Mouse (Mus musculus) mature B cell (primary cell): Measurements from ENCODE around the gene Rpa1.
"Not testable (repeated sequence)": the region's sequence is repeated elsewhere in the genome, so short reads cannot be mapped to it uniquely, and the experiment has no call there.

Source experiments
- in situ Hi-C: fragments of 300-500 bp; cut with MboI; formaldehyde crosslinking; loops from 2 replicates; pipeline ENCODE4 v1.14.3; 2019

Gene Rpa1

GRCm38 (mm10) chr11:75287940-75288339, 60.2 kb downstream of the Rpa1 start:
- in situ Hi-C loops, result loop anchor here (5.0 kb wide), 1 partner anchor 96 kb away; the partner anchor contains the start of genes Dph1 and Rtn4rl1

- in situ Hi-C loops, result loop anchor here (5.0 kb wide), 1 partner anchor 95 kb away; the partner anchor contains the start of genes Dph1 and Rtn4rl1
These were observed 61.3 kb downstream of the Rpa1 start for GRCm38 (mm10) chr11:75286868-75287267.

- in situ Hi-C loops, result loop anchor here (5.0 kb wide), 1 partner anchor 94 kb away; the partner anchor contains the start of genes Dph1 and Rtn4rl1
These were observed 62.1 kb downstream of the Rpa1 start for GRCm38 (mm10) chr11:75285893-75286467.

- in situ Hi-C loops, result not testable (repeated sequence)
These were observed 64.3 kb downstream of the Rpa1 start for GRCm38 (mm10) chr11:75283784-75284183.

- in situ Hi-C loops, result no loop called here
These were observed 65.5 kb downstream of the Rpa1 start for GRCm38 (mm10) chr11:75282496-75283120.

- in situ Hi-C loops, result no loop called here
These were observed 66.5 kb downstream of the Rpa1 start for GRCm38 (mm10) chr11:75281380-75282256.

- in situ Hi-C loops, result no loop called here
These were observed 67.6 kb downstream of the Rpa1 start for GRCm38 (mm10) chr11:75280435-75281001.

- in situ Hi-C loops, result no loop called here
These were observed 68.1 kb downstream of the Rpa1 start for GRCm38 (mm10) chr11:75280066-75280410.

GRCm38 (mm10) chr11:75279342-75280065, 68.6 kb downstream of the Rpa1 start:
- in situ Hi-C loops, result no loop called here

- in situ Hi-C loops, result no loop called here
These were observed 69.1 kb downstream of the Rpa1 start for GRCm38 (mm10) chr11:75279013-75279341.

- in situ Hi-C loops, result no loop called here
These were observed 70.0 kb downstream of the Rpa1 start for GRCm38 (mm10) chr11:75278115-75278514.

- in situ Hi-C loops, result no loop called here
These were observed 73.1 kb downstream of the Rpa1 start for GRCm38 (mm10) chr11:75275035-75275434.

- in situ Hi-C loops, result no loop called here
These were observed 74.7 kb downstream of the Rpa1 start for GRCm38 (mm10) chr11:75273466-75273865.

- in situ Hi-C loops, result no loop called here
These were observed 77.1 kb downstream of the Rpa1 start for GRCm38 (mm10) chr11:75270985-75271434.

GRCm38 (mm10) chr11:75270276-75270984, 77.7 kb downstream of the Rpa1 start:
- in situ Hi-C loops, result no loop called here

GRCm38 (mm10) chr11:75269213-75269612, 78.9 kb downstream of the Rpa1 start:
- in situ Hi-C loops, result no loop called here

- in situ Hi-C loops, result no loop called here
These were observed 79.6 kb downstream of the Rpa1 start for GRCm38 (mm10) chr11:75268492-75268891.

- in situ Hi-C loops, result no loop called here
These were observed 80.3 kb downstream of the Rpa1 start for GRCm38 (mm10) chr11:75267826-75268281.

- in situ Hi-C loops, result no loop called here
These were observed 82.6 kb downstream of the Rpa1 start for GRCm38 (mm10) chr11:75265545-75265944.

GRCm38 (mm10) chr11:75264550-75264949, 83.6 kb downstream of the Rpa1 start:
- in situ Hi-C loops, result no loop called here

- in situ Hi-C loops, result no loop called here
These were observed 84.2 kb downstream of the Rpa1 start for GRCm38 (mm10) chr11:75263964-75264312.
